Mouse (Mus musculus) stomach, embryonic 14.5 days (tissue): ENCODE data around the gene Ncbp2. TPM values are rescaled to one million over a fixed set of nuclear protein-coding genes. Genes with fewer than 3 reads are reported as not detected.

Experiments used
- ATAC-seq: fragments of 200-750 bp; cut with Nextera tagmentation; 2 replicates; pipeline ENCODE4 v1.8.0; 2017; ENCODE audit warnings: low read depth, moderate TSS enrichment; ENCODE audit not compliant: insufficient number of reproducible peaks, insufficient read depth, low FRiP score
- H3K27ac ChIP-seq: fragments of 300-500 bp; sonication (generic); 2 replicates; pipeline ENCODE4 v1.5.1; 2014; ENCODE audit warnings: mild to moderate bottlenecking, low read length, moderate library complexity, mixed read lengths
- H3K27me3 ChIP-seq: fragments of 300-500 bp; sonication (generic); 2 replicates; pipeline ENCODE4 v1.6.1; 2014; ENCODE audit warnings: low read length, control low read depth, mixed read lengths; ENCODE audit not compliant: control insufficient read depth, insufficient read depth
- H3K36me3 ChIP-seq: fragments of 300-500 bp; sonication (generic); 2 replicates; pipeline ENCODE4 v1.6.1; 2014; ENCODE audit warnings: mild to moderate bottlenecking, control low read depth, low read length, moderate library complexity, mixed read lengths; ENCODE audit not compliant: control insufficient read depth, insufficient read depth
- H3K4me1 ChIP-seq: fragments of 300-500 bp; sonication (generic); 2 replicates; pipeline ENCODE4 v1.6.1; 2014; ENCODE audit warnings: low read length, control low read depth, mixed read lengths; ENCODE audit not compliant: control insufficient read depth, insufficient read depth
- H3K4me2 ChIP-seq: fragments of 300-500 bp; sonication (generic); replicated peaks from 2 replicates; pipeline ENCODE4 v1.6.1; 2014; ENCODE audit warnings: low read depth, low read length, control low read depth
- H3K4me3 ChIP-seq: fragments of 300-500 bp; sonication (generic); 2 replicates; pipeline ENCODE4 v1.5.1; 2014; ENCODE audit warnings: low read depth, low read length, control low read depth
- H3K9ac ChIP-seq: fragments of 300-500 bp; sonication (generic); replicated peaks from 2 replicates; pipeline ENCODE4 v1.6.1; 2014; ENCODE audit warnings: low read depth, mild to moderate bottlenecking, control low read depth, low read length, moderate library complexity, mixed read lengths
- H3K9me3 ChIP-seq: fragments of 300-500 bp; sonication (generic); 2 replicates; pipeline ENCODE4 v1.6.1; 2016; ENCODE audit warnings: low read depth, low read length, control low read depth; ENCODE audit not compliant: control insufficient read depth
- WGBS: fragments of 180-500 bp; shearing (Covaris S2); extraction: QIAGEN DNeasy Blood & Tissue Kit; methylation state at CpG from one replicate; pipeline ENCODE4 v1.1.7; 2014; 5-methylcytosine and 5-hydroxymethylcytosine counted together
- polyA plus RNA-seq: library from polyadenylated mRNA; unstranded; fragments of >200 nt; fragmentation: Nextera tagmentation; extraction: Ambion mirVana; gene quantifications from 2 replicates; pipeline ENCODE4 v1.2.1, GENCODE M21; 2014

Ncbp2 gene
- polyA plus RNA-seq, 1 experiment from 2014 or later = 116 TPM

GRCm38 (mm10) chr16:31932255-31932654 is 16.1 kb upstream of the Ncbp2 start:
- no peak for ATAC-seq

GRCm38 (mm10) chr16:31932840-31933697 is 15.2 kb upstream of the Ncbp2 start:
- H3K36me3 ChIP-seq = no peaks in the 10 kb centered on the region
- H3K4me1 ChIP-seq = peaks cover 11% of the 10 kb centered on the region
- peak overlapping the region; percentile 39; the same call in 1 of the 2 replicates for H3K27ac ChIP-seq
- ATAC-seq = peak; percentile 90
- peak overlapping the region; percentile 49 for H3K4me3 ChIP-seq
- WGBS = 2% methylated on average over 50 of the region's 50 CpGs
- H3K9ac ChIP-seq = peak overlapping the region; percentile 45
- peak overlapping the region; percentile 91 for H3K4me2 ChIP-seq
- H3K9me3 ChIP-seq = no peaks in the 10 kb centered on the region
- H3K27me3 ChIP-seq = peaks cover 17% of the 10 kb centered on the region

More at GRCm38 (mm10) chr16:31932255-31932654, 16.1 kb upstream of the Ncbp2 start:
- Histone ChIP-seq H3K4me2 (peak overlapping the region; percentile 91; the same call in 1 of the 2 replicates), H3K9ac (no peak overlapping the region; the same call in 1 of the 2 replicates), H3K9me3 (no peaks in the 10 kb centered on the region), H3K4me1 (peaks cover 11% of the 10 kb centered on the region), H3K27ac (no peak overlapping the region), H3K4me3 (no peak overlapping the region), H3K27me3 (peaks cover 17% of the 10 kb centered on the region), H3K36me3 (no peaks in the 10 kb centered on the region)
- WGBS = 65% methylated on average over 5 of the region's 5 CpGs

GRCm38 (mm10) chr16:31933751-31934549 is 14.4 kb upstream of the Ncbp2 start, which contains the start of gene Pigz:
Gene Pigz (plus strand): TSS chr16:31933851.
- peaks cover 11% of the 10 kb centered on the region for H3K4me1 ChIP-seq
- H3K27me3 ChIP-seq = peaks cover 17% of the 10 kb centered on the region
- peak within 1 kb of the TSS; percentile 45 for H3K9ac ChIP-seq
- H3K4me2 ChIP-seq = peak within 1 kb of the TSS; percentile 91
- no peaks in the 10 kb centered on the region for H3K36me3 ChIP-seq
- 11% methylated on average over 42 of the region's 42 CpGs for WGBS
- H3K27ac ChIP-seq = peak within 1 kb of the TSS; percentile 39; the same call in 1 of the 2 replicates
- H3K9me3 ChIP-seq = no peaks in the 10 kb centered on the region
- ATAC-seq = no peak
- peak within 1 kb of the TSS; percentile 49 for H3K4me3 ChIP-seq

GRCm38 (mm10) chr16:31934550-31935010 is 13.7 kb upstream of the Ncbp2 start:
- H3K36me3 ChIP-seq = no peaks in the 10 kb centered on the region
- no peak overlapping the region for H3K9ac ChIP-seq
- no peak overlapping the region for H3K27ac ChIP-seq
- whole genome bisulfite sequencing = 25% methylated on average over 13 of the region's 13 CpGs
- H3K27me3 ChIP-seq = peaks cover 17% of the 10 kb centered on the region
- H3K4me1 ChIP-seq = peaks cover 11% of the 10 kb centered on the region
- peak overlapping the region; percentile 43 for H3K4me2 ChIP-seq
- H3K4me3 ChIP-seq = peak overlapping the region; percentile 17; the same call in 1 of the 2 replicates
- no peak for ATAC-seq
- no peaks in the 10 kb centered on the region for H3K9me3 ChIP-seq

GRCm38 (mm10) chr16:31935091-31935979 is 13.0 kb upstream of the Ncbp2 start:
- no peak for ATAC-seq
- peaks cover 11% of the 10 kb centered on the region for H3K4me1 ChIP-seq
- no peaks in the 10 kb centered on the region for H3K9me3 ChIP-seq
- H3K4me3 ChIP-seq = peak overlapping the region; percentile 17; the same call in 1 of the 2 replicates
- H3K27ac ChIP-seq = no peak overlapping the region
- 6% methylated on average over 36 of the region's 36 CpGs for WGBS
- H3K9ac ChIP-seq = no peak overlapping the region
- H3K4me2 ChIP-seq = peak overlapping the region; percentile 43
- H3K27me3 ChIP-seq = peaks cover 17% of the 10 kb centered on the region
- no peaks in the 10 kb centered on the region for H3K36me3 ChIP-seq

GRCm38 (mm10) chr16:31936568-31936967 is 11.7 kb upstream of the Ncbp2 start:
- Histone ChIP-seq H3K4me2 (no peak overlapping the region), H3K27ac (no peak overlapping the region), H3K9ac (no peak overlapping the region), H3K9me3 (no peaks in the 10 kb centered on the region), H3K4me3 (no peak overlapping the region), H3K4me1 (peaks cover 11% of the 10 kb centered on the region), H3K36me3 (no peaks in the 10 kb centered on the region), H3K27me3 (peaks cover 17% of the 10 kb centered on the region)
- ATAC-seq = no peak
- 86% methylated on average over 4 of the region's 4 CpGs for WGBS

- H3K9me3 ChIP-seq = no peaks in the 10 kb centered on the region
- ATAC-seq = no peak
These were observed 9.5 kb upstream of the Ncbp2 start for GRCm38 (mm10) chr16:31938856-31939255.

More at GRCm38 (mm10) chr16:31938856-31939255, 9.5 kb upstream of the Ncbp2 start:
- no peak overlapping the region for H3K9ac ChIP-seq
- H3K4me3 ChIP-seq = no peak overlapping the region
- H3K27ac ChIP-seq = no peak overlapping the region
- no peaks in the 10 kb centered on the region for H3K36me3 ChIP-seq
- H3K27me3 ChIP-seq = peaks cover 14% of the 10 kb centered on the region
- WGBS = 73% methylated on average over 6 of the region's 6 CpGs
- H3K4me2 ChIP-seq = no peak overlapping the region
- peaks cover 3% of the 10 kb centered on the region; the same call in 1 of the 2 replicates for H3K4me1 ChIP-seq
